Mouse (Mus musculus) liver, embryonic 14.5 days (tissue): ENCODE data around the gene Arpc1a. TPM values are rescaled to one million over a fixed set of nuclear protein-coding genes. Genes with fewer than 3 reads are reported as not detected.
"Not testable (repeated sequence)": the region's sequence is repeated elsewhere in the genome, so short reads cannot be mapped to it uniquely, and the experiment has no call there.

Experiments used
- ATAC-seq: fragments of 200-750 bp; cut with Nextera tagmentation; 2 replicates; pipeline ENCODE4 v1.8.0; 2017; ENCODE audit warnings: moderate number of reproducible peaks, mild to moderate bottlenecking, moderate library complexity; ENCODE audit not compliant: insufficient read depth
- DNase-seq, 3 experiments: peaks; one replicate each; pipeline ENCODE4 v3.0.0-alpha.2; 2012 to 2013; ENCODE audit warnings: low read depth in 3 of 3, low spot score in 3 of 3
- H3K27ac ChIP-seq: fragments of 300-500 bp; sonication (generic); 2 replicates; pipeline ENCODE4 v1.5.1; 2014; ENCODE audit warnings: moderate library complexity, mild to moderate bottlenecking, control low read depth, inconsistent platforms
- H3K27me3 ChIP-seq: fragments of 300-500 bp; sonication (generic); 2 replicates; pipeline ENCODE4 v1.6.1; 2014; ENCODE audit warnings: mild to moderate bottlenecking, low read length, moderate library complexity; ENCODE audit not compliant: control insufficient read depth, insufficient read depth
- H3K36me3 ChIP-seq: fragments of 300-500 bp; sonication (generic); replicated peaks from 2 replicates; pipeline ENCODE4 v1.6.1; 2014; ENCODE audit warnings: low read depth; ENCODE audit not compliant: control insufficient read depth, insufficient read depth
- H3K4me1 ChIP-seq, 2 experiments: fragments of 200-500 bp in 1 of 2; fragments of 300-500 bp in 1 of 2; sonication (generic) in 1 of 2; replicated peaks; 2 replicates each; pipeline ENCODE4 v1.6.1; 2012 to 2014; ENCODE audit warnings: antibody characterized with exemption in 1 of 2, inconsistent platforms in 1 of 2, low read length in 1 of 2; ENCODE audit not compliant: control insufficient read depth in 2 of 2, insufficient read depth in 2 of 2
- H3K4me2 ChIP-seq: fragments of 300-500 bp; sonication (generic); 2 replicates; pipeline ENCODE4 v1.6.1; 2014; ENCODE audit warnings: low read depth, mild to moderate bottlenecking, control low read depth, moderate library complexity
- H3K4me3 ChIP-seq, 2 experiments: fragments of 200-500 bp in 1 of 2; fragments of 300-500 bp in 1 of 2; sonication (generic) in 1 of 2; 2 replicates each; pipeline ENCODE4 v1.5.1; 2012 to 2014; ENCODE audit warnings: low read depth in 2 of 2, low read length in 2 of 2, mild to moderate bottlenecking in 2 of 2, control low read depth in 1 of 2, inconsistent platforms in 1 of 2, moderate library complexity in 1 of 2; ENCODE audit not compliant: insufficient read depth in 1 of 2
- H3K9ac ChIP-seq: fragments of 300-500 bp; sonication (generic); replicated peaks from 2 replicates; pipeline ENCODE4 v1.6.1; 2014; ENCODE audit warnings: mild to moderate bottlenecking, control low read depth, moderate library complexity
- H3K9me3 ChIP-seq: fragments of 300-500 bp; sonication (generic); 2 replicates; pipeline ENCODE4 v1.6.1; 2016; ENCODE audit warnings: low read length, mixed read lengths; ENCODE audit not compliant: control insufficient read depth
- CTCF ChIP-seq: IDR thresholded peaks from 2 replicates; pipeline ENCODE4 v1.5.1; 2016; ENCODE audit warnings: antibody characterized with exemption, low read depth, control low read depth
- EP300 ChIP-seq: IDR thresholded peaks from 2 replicates; pipeline ENCODE4 v1.6.1; 2016; ENCODE audit warnings: antibody characterized with exemption, low read depth
- WGBS: fragments of 180-500 bp; shearing (Covaris S2); extraction: QIAGEN DNeasy Blood & Tissue Kit; methylation state at CpG from one replicate; pipeline ENCODE4 v1.1.7; 2014; ENCODE audit not compliant: insufficient replicate concordance; 5-methylcytosine and 5-hydroxymethylcytosine counted together
- polyA plus RNA-seq, 2 experiments: library from polyadenylated mRNA; depleted of rRNA in 1 of 2; stranded (reverse) in 1 of 2; unstranded in 1 of 2; fragments of >200 nt; fragmentation: Nextera tagmentation in 1 of 2; extraction: Ambion mirVana in 1 of 2; gene quantifications; 2 replicates each; pipeline versions ENCODE4 v1.2.1 to v1.2.3; 2012 to 2014

Arpc1a gene
- polyA plus RNA-seq, 2 experiments: 47.2 to 51.5 TPM

DNA sequence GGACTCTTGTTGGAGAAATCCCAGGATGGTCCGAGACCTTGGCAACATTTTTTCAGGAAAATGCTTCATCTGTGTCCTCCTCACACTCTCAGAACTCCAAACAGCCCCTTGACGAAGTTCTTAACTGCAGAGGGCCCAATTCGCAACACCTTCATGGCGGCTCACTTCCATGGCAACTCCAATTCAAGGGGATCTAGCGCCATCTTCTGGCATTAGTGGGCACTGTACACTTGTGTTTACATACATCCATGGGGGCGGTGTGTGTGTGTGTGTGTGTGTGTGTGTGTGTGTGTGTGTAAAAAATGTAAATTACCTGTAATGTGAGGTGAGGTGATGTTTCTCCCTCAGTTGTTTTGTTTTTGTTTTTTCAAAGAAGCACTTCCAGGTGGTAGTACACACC is 12.3 kb upstream of the Arpc1a start:
- DNase-seq: peak in 2 of 3 experiments; percentile 20 to 42
- H3K9ac ChIP-seq: no peak overlapping the region
- peak; percentile 63 for TF ChIP-seq CTCF
- no peak for TF ChIP-seq EP300
- H3K27ac ChIP-seq: no peak overlapping the region
- no peak for ATAC-seq
- H3K4me1 ChIP-seq: no peaks in the 10 kb centered on the region
- H3K27me3 ChIP-seq: no peaks in the 10 kb centered on the region
- H3K36me3 ChIP-seq: no peaks in the 10 kb centered on the region
- no peak overlapping the region for H3K4me3 ChIP-seq
- H3K4me2 ChIP-seq: no peak overlapping the region
- WGBS: 37% methylated on average over 6 of the region's 6 CpGs
- H3K9me3 ChIP-seq: no peaks in the 10 kb centered on the region

GRCm38 (mm10) chr5:145075081-145075480 is 8.5 kb upstream of the Arpc1a start:
- no peak overlapping the region for H3K27ac ChIP-seq
- no peak for TF ChIP-seq EP300
- no peak for TF ChIP-seq CTCF
- ATAC-seq (no peak), DNase-seq (no peak)
- H3K4me1 ChIP-seq: no peaks in the 10 kb centered on the region
- H3K9me3 ChIP-seq: no peaks in the 10 kb centered on the region
- H3K4me3 ChIP-seq: no peak overlapping the region
- WGBS: 41% methylated on average over 3 of the region's 3 CpGs
- no peak overlapping the region for H3K4me2 ChIP-seq
- no peaks in the 10 kb centered on the region for H3K36me3 ChIP-seq
- H3K27me3 ChIP-seq: no peaks in the 10 kb centered on the region
- no peak overlapping the region for H3K9ac ChIP-seq

DNA sequence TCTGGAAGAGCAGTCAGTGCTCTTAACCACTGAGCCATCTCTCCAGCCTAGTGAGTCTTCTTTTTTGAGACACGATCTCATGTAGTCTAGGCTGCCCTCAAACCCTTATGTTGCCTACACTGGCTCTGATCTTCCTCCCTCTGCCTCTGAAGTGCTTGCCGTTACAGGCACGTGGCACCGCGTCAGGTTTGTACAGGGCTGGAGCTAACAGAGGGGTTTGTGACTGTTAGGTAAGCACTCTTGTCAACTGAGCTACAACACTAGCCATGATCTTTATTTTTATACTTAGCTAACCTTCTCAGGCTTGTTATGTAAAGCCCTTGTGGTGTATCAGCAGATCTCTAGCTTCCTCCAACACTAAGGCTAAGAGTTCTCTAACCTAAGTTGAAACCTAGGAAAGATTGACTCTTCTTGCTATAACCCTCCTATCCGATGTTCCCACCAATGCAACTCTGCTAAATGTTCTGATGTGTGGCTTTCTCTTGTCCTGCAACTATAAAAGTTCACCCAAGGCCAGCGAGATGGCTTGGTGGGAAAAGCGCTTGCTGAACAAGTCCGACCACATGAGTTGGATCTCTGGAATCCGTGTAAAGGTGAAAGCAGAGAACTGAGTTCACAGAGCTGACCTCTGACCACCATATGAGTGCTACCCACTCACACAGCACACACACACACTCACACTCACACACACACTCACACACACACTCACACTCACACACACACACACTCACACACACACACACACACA is 1.6 kb upstream of the Arpc1a start:
- H3K9me3 ChIP-seq: no peaks in the 10 kb centered on the region
- H3K4me2 ChIP-seq: no peak overlapping the region
- no peak overlapping the region for H3K27ac ChIP-seq
- ATAC-seq (no peak), DNase-seq (no peak)
- peaks cover 6 to 8% of the 10 kb centered on the region in 2 experiments; a peak in 3 of 4 replicates for H3K4me1 ChIP-seq
- H3K9ac ChIP-seq: no peak overlapping the region
- H3K27me3 ChIP-seq: no peaks in the 10 kb centered on the region
- no peak for TF ChIP-seq EP300
- no peak for TF ChIP-seq CTCF
- no peak overlapping the region for H3K4me3 ChIP-seq
- 72% methylated on average over 10 of the region's 10 CpGs for WGBS
- no peaks in the 10 kb centered on the region; the same call in 1 of the 2 replicates for H3K36me3 ChIP-seq

GRCm38 (mm10) chr5:145083201-145083600 is 429 bp upstream of the Arpc1a start:
- not testable (repeated sequence) for H3K27me3 ChIP-seq, H3K4me1 ChIP-seq, ATAC-seq, DNase-seq, H3K9me3 ChIP-seq, H3K27ac ChIP-seq, H3K36me3 ChIP-seq
- WGBS: 38% methylated on average over 6 of the region's 6 CpGs
- Histone ChIP-seq H3K4me3 (peak overlapping the region; percentile 19 to 70; a peak in 3 of 4 replicates), H3K9ac (peak overlapping the region; percentile 63), H3K4me2 (peak overlapping the region; percentile 87)

DNA sequence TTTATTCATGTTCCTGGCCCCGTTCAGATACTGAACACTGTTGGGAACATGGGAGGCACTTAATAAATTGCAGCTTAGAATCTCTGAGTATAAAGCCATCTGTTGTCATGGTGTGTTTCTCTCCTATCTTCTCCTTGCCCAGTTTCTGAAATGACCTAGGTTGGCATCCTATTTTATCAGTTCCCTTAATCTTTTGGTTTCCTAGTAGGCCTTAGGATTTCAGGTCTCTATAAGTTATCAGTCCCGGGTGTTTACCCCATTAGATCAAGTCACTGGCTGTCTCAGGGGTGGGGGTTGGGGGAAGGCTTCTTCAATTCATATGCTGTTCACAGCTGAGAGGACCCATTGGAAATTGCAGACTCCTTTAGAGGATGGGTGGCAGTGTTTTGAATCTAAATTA is 1.2 kb downstream of the Arpc1a start:
- Histone ChIP-seq H3K27me3 (no peaks in the 10 kb centered on the region), H3K27ac (no peak overlapping the region), H3K9ac (peak overlapping the region; percentile 84; the same call in 1 of the 2 replicates), H3K9me3 (no peaks in the 10 kb centered on the region), H3K36me3 (no peaks in the 10 kb centered on the region; the same call in 1 of the 2 replicates), H3K4me1 (peaks cover 6 to 11% of the 10 kb centered on the region in 2 experiments; a peak in 3 of 4 replicates), H3K4me3 (peak overlapping the region; percentile 70 to 84), H3K4me2 (peak overlapping the region; percentile 87)
- ATAC-seq (no peak), DNase-seq (no peak)
- 27% methylated on average over 2 of the region's 2 CpGs for WGBS
- no peak for TF ChIP-seq CTCF
- TF ChIP-seq EP300: no peak
